Mouse (Mus musculus) urinary bladder, adult 18-20 months (tissue): ENCODE results near the gene Mrps7.
A peak's percentile ranks its signal among the peaks of the same experiment; 100 is the strongest.

Experiments
- DNase-seq, 2 experiments: peaks; one replicate each; pipeline ENCODE4 v3.0.0; 2022; ENCODE audit warnings: low spot score in 2 of 2, mixed read lengths in 2 of 2

The Mrps7 gene

DNA sequence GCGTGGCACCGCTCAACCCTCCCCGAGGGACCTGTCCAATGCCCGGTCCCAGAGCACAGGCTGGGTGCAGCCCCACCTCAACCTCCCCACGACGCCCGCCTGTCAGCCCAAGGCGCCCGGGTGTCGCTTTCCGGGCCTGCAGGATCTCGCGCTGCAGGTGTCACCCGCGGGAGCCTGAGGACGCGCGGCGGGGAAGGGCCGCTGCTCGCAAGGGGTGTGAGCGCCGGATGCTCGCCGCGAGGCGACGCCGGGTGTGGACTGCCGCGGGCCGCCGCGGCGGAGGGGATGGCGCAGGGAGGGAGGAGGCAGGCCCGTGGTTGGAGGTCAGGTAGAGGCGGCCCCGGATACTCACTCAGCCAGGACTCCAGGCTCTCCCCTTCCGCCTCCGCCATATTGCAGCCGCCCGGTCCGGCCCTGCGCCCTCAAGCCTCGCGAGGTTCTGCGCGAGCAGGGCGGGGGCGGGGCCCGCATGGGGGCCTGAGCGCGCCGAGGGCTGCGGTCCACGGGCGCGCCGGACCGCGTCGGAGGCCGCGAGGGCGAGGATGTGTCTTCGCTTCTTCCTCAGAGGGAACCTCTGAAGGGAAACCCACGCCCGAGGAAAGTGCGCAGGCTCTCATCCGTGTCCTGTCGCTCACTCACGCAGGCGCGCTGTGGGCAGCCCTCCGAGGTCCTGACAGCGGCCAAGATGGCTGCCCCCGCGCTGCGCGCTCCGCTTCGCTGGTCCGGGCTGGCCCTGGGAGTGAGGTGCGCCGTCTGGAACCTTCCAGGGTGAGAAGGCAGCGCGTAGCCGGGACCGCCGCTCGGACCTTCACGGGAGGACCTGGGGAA, at the start of gene Mrps7, which contains the start of gene Gga3:
TSS of gene Mrps7 (plus strand) at position 450 of the 828 bp plus-strand sequence.
TSS of gene Gga3 (minus strand) at position 576 of the 828 bp plus-strand sequence.
- peak; percentile 87 to 91 for DNase-seq

DNA sequence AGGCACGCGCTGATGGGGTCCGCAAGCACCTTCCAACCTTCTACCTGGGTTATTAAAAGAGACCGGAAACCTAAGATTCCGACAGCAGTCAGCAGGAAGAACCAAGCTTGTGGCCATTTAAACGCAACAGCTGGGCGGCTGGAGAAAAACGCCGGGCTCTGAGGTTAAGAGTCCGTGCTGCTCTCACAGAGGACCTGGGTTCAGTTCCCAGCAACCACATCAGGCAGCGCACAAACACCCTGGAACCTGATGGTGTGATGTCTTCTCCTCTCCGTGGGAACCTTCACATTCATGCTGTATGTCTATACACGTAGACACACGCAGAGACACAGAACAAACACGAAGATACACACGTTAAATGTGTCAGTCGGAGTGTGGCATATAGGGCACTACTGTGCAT, 48.0 kb upstream of the Mrps7 start:
- DNase-seq, result no peak

DNA sequence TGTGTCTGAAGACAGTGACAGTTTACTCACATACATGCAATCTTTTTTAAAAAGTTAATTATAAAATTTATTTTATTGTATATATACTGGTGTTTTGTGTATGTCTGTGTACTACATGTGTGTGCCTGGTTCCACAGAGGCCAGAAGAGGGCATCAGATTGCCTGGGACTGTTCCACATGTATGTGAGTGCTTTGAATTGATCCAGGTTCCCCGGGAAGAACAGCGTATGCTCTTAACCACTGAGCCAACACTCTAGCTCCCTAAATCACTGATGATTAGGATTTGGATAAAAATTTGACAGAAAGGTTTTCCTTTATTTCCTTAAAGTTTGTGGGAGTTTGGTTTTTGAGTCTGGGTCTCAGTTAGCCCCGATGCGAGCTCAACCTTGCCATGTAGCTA, 40.3 kb upstream of the Mrps7 start:
- DNase-seq, result no peak

DNA sequence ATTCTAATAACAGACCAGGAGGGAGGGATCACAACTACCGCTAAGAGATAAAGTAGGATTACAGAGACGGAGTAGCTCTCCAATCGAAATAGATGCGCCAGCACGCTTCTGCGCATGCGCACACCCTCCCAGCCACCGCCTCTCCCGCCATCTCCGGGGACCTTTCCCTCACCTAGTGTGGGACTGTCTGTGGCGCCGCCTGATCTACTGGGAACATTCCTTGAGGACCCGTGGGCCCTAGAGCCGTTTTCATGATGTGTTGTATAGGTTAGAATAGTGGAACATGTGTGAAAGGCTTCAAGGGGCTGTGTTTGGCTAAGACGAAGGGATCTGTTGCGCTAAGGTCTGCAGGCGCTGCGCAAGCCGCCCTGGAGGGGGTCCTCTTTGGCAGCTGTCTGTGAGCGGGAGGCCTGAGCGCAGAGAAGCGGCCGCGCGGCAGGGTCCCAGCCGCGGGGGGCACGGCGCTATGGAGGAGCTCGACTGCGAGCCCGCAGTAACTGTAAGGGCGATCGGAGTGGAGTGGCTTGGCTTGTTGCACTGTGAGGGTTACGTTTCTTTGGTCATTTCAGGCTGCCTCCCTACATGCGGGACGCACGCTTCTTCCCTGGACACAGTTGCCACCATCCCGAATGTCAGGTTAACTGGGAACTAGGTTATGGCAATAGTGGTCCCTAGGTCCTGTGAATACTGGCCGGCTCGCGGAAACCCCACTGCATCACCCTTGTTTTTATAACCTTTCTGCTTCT, 39.5 kb upstream of the Mrps7 start, which contains the start of gene Nup85:
TSS of gene Nup85 (plus strand) at position 371 of the 746 bp plus-strand sequence.
- peak; percentile 92 to 93 for DNase-seq

DNA sequence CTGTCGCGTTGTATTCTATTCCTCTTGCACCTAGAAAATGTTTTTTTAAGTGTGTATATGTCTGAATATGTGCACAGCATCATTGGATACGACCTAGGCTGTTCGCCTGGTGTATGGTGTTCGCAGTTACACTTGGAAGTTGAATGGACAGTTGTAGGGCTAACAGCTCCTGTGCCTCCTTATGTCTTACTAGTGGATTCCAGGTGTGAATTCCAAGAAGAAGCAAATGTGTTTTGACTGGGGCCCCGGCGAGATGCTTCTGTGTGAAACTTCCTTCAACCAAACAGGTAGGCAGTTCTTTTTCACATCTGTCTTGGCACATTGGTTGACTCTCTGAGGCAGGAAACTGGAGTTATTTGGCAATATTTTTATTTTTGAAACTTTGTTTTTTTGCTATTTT, 38.8 kb upstream of the Mrps7 start:
- no peak for DNase-seq

DNA sequence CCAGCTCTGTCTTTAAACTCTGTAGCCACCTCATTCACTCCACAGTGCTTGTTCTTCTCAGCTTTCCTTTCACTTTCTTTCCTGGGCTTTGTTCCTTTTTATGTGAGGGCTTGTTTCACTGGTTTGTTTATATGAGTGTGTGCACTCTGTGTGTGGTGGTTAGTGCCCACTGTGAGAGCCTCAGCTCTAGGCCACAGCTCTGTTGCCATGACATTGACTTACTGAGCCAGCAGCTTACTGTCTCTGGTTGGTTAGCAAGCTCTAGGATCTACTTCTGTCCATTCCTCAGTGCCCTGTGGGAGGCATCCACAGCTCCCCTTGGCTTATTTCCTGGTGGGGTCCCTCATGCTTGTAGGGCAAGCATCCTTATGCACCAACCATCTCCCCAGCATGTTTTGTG, 24.6 kb upstream of the Mrps7 start:
- no peak for DNase-seq

DNA sequence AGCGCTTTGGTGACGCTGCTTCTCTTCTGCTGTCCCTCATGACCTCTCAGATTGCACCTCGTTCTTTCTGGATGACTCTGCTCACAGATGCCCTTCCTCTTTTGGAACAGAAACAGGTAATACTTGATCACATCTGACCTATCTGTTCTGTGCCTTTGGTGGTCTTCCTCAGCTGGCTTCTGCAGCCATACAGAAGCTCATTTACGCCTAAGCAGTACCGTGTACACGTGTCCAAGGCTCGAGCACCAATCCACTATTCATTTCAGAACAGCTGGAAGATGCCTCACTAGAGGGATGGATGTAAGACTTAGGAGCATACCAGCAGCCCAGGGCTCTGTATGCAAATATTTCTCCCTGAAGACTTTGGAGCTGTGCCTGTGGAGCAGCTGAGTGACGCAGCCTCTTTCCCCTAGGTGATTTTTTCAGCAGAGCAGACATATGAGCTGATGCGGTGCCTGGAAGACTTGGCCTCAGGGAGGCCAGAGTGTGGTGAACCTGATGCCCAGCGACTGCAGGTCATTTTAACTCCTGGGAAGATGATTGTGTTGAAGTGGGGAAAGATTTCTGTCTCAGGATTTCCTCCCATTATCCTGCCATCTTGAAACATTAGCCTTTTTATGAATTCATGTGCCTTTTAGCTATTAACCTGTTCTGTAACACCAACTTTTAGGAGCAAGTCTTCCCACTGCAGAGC, 20.7 kb upstream of the Mrps7 start:
- no peak for DNase-seq

DNA sequence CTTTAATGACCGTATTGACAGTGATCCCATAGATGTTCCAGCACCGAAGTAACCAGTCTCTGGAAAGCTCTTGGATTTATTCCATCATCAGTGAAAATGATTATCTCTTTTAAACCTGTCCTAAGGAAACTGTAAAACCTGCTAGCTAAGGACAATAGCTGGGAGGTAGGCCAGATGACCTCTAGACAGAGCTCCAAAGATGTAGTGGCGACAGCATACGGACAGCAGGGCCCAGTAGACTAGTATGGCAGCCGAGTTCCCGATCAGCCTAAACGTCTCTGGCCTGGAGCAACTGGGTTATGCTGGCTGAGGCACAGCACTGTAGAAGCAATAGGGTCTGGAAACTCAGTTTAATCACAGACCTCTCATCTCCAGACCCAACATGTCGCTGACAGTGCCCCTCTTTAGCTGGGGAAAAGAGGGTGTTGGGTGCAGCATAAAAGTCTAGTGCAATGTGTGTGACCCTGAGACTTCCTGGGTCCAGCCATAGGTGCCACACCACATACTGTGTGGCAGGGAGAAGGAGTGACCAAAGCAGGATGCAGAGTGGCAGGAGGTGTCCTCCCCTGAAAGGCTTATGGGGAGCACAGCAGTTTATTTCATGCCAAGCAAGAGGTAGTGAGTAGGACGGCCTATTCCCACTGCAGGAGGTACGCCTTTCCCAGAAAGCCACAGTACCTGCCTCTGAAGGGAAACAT, 19.2 kb upstream of the Mrps7 start:
- DNase-seq, result no peak

DNA sequence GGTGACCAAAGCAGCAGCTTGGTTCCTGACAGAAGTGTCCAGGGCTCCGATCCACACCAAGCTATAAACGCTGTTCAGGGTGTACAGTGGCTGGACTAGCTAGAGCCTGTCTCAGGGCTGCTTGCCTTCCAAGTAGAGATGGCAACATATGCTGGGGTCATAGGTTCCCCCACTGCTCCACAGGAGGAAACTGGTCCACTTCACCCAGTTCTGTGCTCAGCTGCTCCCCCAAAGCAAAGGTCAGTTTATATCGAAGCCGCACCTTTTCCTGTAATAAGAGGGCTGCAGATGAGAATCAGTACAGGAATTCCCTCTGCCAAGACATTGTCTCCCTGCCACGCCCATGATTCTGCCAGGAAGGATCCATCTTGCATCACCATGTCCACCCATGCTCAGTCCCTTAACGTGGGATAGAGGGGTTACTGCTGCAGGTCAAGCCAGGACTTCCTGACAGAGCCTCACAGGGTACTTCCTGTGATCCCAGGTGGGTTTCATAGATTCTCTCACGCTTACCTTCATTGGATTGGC, 18.1 kb upstream of the Mrps7 start:
- DNase-seq, result no peak

DNA sequence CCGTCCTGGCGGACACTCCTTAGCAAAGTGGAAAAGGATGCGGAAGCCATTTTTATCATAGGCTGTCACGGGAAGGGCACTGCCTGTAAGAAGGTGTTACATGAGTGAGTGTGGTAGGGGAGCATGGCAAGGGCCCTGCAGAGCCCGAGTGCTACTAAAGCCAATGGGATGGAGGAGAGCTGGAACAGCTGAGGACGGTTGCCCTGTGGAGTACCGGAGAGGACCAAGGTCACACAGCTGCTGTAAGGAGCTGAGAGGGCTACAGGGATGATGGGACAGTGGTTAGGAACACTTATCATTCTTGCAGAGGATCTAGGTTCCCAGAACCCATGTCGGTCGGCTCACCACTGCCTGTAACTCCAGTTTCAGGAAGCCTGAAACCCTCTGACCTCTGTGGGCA, 17.3 kb upstream of the Mrps7 start:
- DNase-seq, result no peak

DNA sequence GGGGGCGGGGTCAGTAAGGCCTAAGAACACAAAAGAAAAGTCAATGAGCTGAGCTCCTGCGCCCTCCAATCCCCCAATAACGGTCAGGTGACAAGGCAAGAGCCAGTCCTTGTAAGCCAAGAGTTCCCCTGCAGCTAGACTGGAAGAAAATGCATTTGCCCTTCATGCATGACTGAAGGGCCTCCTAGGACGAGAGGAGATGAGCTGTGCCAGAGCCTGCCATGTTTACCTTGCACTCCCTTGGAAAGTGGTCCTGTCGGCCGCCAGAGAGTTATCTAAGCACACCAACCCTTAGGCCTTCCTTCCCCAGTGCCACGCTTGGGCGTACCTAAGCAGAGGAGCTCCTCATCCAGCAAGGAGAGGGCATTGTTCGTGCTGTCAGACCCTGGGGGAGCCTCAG, 15.7 kb upstream of the Mrps7 start:
- no peak for DNase-seq

DNA sequence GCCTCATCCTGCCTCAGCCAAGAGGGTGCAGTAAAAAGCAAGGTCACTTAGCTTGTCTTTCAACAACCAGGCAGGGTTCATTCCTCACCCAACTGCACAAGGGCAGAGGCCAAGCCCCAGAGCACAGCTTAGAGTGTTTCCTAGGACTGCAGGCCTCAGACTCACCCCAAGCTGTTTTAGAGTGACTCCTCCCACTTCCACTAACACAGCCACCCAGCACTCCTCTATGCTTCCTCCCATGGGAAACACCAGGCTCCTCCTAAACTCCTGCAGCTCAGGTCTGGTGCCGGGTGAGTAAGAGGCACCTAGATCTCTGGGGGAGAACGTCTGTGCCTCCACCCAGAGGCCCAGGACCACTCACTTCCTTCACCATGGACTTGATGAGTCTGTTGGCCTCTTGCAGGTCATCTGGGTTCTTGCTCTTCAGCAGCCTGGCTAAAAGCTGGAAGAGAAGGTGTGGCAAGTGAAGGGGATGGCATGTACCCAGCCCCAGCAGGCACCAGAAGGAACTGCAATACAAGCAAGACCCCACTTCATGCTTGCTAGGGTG, 13.1 kb upstream of the Mrps7 start:
- DNase-seq, result no peak

DNA sequence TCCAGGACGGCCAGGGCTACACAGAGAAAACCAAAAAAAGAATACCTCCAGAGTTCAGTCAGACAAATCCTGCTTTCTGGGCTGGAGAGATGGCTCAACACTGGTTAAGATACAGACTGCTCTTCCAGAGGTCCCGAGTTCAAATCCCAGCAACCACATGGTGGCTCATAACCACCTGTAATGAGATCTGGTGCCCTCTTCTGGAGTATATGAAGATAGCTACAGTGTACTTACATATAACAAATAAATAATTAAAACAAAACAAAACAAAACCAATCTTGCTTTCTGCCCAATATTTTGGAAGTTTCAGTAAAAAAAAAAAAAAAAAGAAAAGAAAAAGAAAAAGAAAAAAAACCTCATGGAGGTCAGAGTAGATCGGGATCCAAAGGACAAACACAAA, 8.5 kb upstream of the Mrps7 start:
- DNase-seq, result no peak

DNA sequence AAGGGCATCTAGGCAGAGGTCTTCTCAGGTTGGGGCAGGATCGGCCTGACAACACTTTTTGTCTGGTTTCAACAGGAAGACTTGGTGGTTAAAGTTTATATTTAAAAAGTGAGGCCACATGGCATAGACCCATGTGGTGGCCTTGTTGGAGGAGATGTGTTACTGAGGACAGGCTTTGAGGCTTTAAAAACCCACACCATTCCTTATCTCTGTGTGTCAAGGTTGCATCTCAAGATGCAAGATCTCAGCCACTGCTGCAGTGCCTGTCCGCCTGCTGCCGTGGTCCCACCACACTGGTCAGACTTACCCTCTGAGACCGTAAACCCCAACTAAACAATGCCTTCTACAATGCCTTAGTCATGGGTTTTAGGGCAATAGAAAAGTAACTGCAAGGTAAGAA, 5.4 kb upstream of the Mrps7 start:
- no peak for DNase-seq

DNA sequence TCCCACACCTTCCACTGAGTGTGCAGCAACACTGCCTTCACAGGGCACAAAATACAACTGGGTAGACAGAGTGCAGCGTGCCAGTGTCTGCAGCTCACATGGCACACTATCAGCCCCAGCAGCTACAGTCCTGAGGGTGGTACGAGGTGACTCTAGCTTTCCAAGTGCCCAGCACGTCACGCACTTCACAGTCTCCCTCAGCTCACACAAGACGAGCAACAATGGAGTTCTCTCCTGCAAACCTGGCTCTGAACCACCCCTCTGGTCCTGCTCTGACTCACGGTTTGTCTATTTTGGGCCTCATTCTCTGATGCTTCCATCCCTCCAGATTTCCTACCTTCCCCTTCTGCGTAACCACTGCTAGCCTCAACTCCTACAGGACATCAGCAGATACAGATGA, 4.0 kb upstream of the Mrps7 start:
- no peak for DNase-seq

DNA sequence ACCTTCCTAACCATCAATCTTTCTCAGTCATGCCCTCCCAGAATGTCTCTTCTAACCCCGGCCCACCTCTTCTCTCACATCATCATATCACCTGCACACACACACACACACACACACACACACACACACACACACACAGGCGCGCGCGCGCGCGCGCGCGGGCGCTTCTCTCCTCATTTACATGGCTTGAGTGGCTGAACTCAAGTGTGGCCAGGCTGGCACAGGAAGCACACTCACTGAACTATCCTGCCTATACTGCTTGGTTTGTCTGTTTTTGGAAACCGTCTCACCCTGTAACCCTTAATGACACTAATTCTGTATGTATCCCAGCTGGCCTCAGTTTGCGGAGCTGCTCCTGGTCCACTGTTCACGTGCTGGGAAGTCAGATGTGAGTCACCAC, 3.0 kb upstream of the Mrps7 start:
- DNase-seq, result no peak

DNA sequence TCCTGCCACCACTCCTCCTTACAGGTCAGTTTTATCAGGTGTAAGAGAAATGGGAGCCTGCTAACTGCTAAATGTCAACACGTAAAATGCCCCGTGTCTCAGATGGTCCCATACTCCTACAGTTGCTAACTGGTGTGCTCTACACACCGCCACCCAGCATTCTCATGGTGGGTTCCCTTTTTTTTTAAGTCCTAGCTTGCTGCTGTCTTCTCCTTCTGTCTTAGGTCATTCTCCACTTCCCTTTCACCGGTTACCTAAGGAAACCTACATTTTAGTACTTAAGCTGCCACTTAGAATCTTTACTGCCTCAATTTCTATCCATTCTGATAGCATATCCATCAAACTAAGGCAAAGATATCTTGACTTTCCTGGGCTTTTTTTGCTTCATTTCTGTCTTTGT, 2.6 kb upstream of the Mrps7 start:
- DNase-seq, result no peak

DNA sequence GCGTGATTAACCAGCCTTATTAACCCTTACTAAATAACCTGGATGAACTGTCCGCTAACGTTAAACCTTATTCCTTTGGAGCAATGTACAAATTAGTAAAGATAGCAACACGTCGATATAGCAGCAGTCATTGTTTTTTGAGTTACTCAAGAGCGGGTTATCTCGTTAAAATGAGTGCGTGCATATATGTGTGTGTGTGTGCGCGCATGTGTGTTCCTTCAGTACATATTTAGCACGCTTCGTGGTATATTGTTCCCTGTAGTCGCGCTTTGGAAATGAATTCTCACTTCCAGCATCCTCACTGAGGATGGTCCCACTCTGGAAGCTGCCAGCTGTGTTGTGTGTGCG, 623 bp upstream of the Mrps7 start:
- DNase-seq, result no peak

DNA sequence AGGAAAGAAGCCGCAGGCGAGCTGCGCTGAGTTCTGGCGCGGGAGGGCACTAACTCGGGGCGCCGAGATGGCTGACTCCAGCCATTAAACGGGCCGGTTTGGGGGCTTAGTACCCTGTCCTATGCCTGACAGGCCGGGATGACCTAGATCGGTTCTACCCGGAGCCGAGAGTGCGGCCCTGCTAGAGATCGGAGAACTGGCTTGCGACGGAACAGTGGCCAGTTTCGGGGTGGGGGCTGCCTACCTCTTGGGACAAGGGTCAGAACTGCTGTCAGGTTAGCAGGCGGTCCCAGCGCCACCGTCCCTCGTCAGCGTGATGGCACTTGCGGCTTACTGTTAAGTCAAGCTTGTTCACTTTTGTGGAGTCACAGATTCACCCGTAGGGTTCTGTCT, 575 bp downstream of the Mrps7 start:
- DNase-seq, result no peak

DNA sequence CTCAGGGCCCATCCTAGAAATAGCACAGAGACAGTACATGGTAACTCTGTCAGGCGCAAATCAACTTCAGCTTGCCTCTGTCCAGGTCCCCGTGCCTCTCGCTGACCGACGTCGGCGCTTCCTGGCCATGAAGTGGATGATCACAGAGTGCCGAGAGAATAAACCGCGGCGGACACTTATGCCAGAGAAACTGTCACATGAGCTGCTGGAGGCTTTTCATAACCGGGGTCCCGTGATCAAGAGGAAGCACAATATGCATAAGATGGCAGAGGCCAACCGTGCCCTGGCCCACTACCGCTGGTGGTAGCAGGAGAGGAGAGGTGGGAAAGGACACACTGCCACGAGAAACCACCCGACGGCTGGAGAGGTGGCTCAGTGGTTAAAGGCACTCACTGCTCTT, 3.0 kb downstream of the Mrps7 start:
- no peak for DNase-seq
